Mouse (Mus musculus): ENCODE results near the gene Gm20547. TPM values are rescaled to one million over a fixed set of nuclear protein-coding genes. Genes with fewer than 3 reads are reported as not detected.

Gene Gm20547
- polyA plus RNA-seq, 1 experiment from 2014 or later: 0.06 TPM

DNA sequence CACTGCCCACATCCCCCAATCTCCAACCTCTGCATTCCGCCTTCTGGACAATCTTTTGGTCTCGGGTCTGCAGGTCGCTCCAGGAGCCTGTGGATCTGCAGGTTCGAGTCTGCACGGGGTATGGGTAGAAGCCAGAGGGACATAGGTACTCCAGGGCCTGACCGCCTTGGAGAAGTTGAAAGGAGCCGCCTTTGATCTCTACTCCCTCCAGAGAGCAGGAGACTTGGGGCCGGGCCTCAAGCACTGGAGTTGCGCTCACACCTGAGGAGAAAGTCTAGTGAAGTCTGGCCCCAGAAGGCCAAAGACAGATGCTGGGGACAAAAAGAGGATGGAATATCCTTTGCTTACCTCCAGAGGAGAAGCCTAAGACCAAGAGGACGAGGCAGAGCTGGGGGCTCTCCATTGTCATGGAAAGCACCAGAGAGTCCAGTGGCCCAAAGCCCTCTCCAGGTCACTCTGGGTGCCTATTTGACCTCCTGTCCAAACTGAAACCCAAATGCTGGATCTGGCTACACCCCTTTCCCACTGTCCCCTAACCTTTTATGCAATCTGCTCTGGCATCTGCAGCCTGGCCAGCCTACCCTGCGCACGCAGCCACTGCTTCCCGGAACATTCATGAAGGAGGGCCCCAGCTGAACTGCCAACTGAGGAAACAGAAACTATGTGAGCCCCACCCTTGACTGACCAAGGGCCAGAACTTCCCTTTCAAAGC, 20.0 kb downstream of the Gm20547 start:
- Histone ChIP-seq H3K9me3 (replicated peaks) (no peaks in the 10 kb centered on the region), H3K36me3 (peaks cover 19% of the 10 kb centered on the region), H3K4me3 (no peak overlapping the region), H3K27ac (no peak overlapping the region), H3K4me1 (peaks cover 17% of the 10 kb centered on the region), H3K27me3 (ENCODE audit: low read depth, poor library complexity, severe bottlenecking) (no peaks in the 10 kb centered on the region)
- DNase-seq (ENCODE audit: low spot score): no peak
- 68% methylated on average over 13 of the region's 13 CpGs for WGBS

DNA sequence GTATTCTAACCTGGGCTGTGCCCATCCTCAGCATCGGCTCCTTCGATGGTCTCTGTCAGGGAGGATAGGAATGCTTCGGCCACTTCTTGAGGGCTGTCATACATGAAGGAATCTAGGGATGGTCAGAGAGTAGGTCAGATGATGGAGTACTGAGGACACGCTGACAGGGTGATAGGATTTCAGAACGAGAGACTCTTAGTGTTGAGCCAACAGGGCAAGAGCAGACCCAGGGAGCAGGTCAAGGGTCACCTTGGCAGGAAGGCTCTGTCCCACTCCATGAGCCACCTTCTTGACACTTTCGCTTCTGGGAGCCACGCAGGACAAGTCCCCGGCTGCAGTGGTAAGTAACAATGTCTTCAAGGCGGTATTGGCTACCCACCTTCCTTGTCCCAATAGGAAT, 21.3 kb downstream of the Gm20547 start:
- no peak overlapping the region for H3K27ac ChIP-seq
- DNase-seq (ENCODE audit: low spot score): no peak
- 86% methylated on average over 9 of the region's 9 CpGs for WGBS

DNA sequence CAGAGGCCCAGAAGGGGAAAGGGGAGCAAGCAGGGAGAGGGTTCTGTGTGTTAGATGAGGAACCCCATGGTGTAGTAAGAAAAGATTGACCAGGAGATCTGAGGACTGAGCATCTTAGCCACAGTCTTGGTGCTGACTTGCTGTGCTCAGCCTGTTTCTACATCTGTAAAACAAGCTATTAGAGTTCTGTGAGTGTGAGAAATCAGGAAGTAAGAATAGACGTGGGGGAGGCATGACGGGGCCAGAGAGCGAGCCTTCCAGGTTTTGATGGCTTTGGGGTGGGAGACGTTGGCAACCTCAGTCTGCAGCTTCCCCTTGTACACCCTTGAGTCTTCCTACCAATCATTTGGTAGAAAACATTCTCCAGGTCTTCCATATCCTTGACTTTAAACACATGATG, 23.2 kb downstream of the Gm20547 start:
- no peaks in the 10 kb centered on the region for H3K9me3 ChIP-seq (replicated peaks)
- H3K4me1 ChIP-seq: peaks cover 15% of the 10 kb centered on the region
- no peaks in the 10 kb centered on the region for H3K27me3 ChIP-seq (ENCODE audit: low read depth, poor library complexity, severe bottlenecking)
- peaks cover 50% of the 10 kb centered on the region for H3K36me3 ChIP-seq
- DNase-seq (ENCODE audit: low spot score): no peak
- WGBS: 87% methylated on average over 4 of the region's 4 CpGs
- H3K27ac ChIP-seq: no peak overlapping the region
- H3K4me3 ChIP-seq: no peak overlapping the region

More for the DNA sequence above, 21.3 kb downstream of the Gm20547 start:
- H3K4me1 ChIP-seq: peaks cover 17% of the 10 kb centered on the region
- peaks cover 32% of the 10 kb centered on the region for H3K36me3 ChIP-seq
- no peaks in the 10 kb centered on the region for H3K9me3 ChIP-seq (replicated peaks)
- H3K27me3 ChIP-seq (ENCODE audit: low read depth, poor library complexity, severe bottlenecking): no peaks in the 10 kb centered on the region
- H3K4me3 ChIP-seq: no peak overlapping the region

- 48% methylated on average over 3 of the region's 3 CpGs for whole genome bisulfite sequencing
- DNase-seq (ENCODE audit: low spot score): peak; percentile 54
These were observed 26.0 kb downstream of the Gm20547 start for GRCm38 (mm10) chr17:34855825-34856224.

GRCm38 (mm10) chr17:34854761-34855160, 27.1 kb downstream of the Gm20547 start:
- no peaks in the 10 kb centered on the region for H3K9me3 ChIP-seq (replicated peaks)
- H3K36me3 ChIP-seq: peaks cover 71% of the 10 kb centered on the region

More at GRCm38 (mm10) chr17:34855825-34856224, 26.0 kb downstream of the Gm20547 start:
- Histone ChIP-seq H3K27me3 (ENCODE audit: low read depth, poor library complexity, severe bottlenecking) (no peaks in the 10 kb centered on the region), H3K4me1 (peaks cover 20% of the 10 kb centered on the region), H3K9me3 (replicated peaks) (no peaks in the 10 kb centered on the region), H3K36me3 (peaks cover 71% of the 10 kb centered on the region), H3K4me3 (no peak overlapping the region), H3K27ac (no peak overlapping the region)

DNA sequence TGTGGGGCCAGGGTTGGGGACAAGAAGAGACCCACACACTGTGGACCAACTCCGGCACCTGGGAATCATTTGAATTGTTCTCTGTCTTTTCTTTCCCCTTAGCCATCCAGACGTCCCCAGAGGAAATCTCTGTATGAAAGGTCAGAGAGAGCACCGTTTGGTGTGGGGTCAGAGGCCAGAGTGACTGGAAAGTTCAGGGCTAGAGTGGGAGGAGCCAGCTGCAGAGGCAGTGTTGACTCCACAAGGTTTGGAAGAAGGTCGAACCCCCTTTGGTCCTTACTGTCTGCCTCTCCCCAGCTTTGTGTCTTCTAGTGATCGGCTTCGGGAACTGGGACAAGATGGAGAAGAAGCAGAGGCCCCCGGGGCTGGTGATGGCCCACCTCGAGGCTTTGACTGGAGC, 28.3 kb downstream of the Gm20547 start:
- H3K27ac ChIP-seq: no peak overlapping the region
- DNase-seq (ENCODE audit: low spot score): no peak
- H3K4me1 ChIP-seq: peaks cover 29% of the 10 kb centered on the region
- no peaks in the 10 kb centered on the region for H3K9me3 ChIP-seq (replicated peaks)
- no peaks in the 10 kb centered on the region for H3K27me3 ChIP-seq (ENCODE audit: low read depth, poor library complexity, severe bottlenecking)
- 75% methylated on average over 8 of the region's 8 CpGs for WGBS
- H3K36me3 ChIP-seq: peaks cover 69% of the 10 kb centered on the region
- H3K4me3 ChIP-seq: no peak overlapping the region

More at GRCm38 (mm10) chr17:34854761-34855160, 27.1 kb downstream of the Gm20547 start:
- Histone ChIP-seq H3K27me3 (ENCODE audit: low read depth, poor library complexity, severe bottlenecking) (no peaks in the 10 kb centered on the region), H3K4me3 (no peak overlapping the region), H3K4me1 (peaks cover 24% of the 10 kb centered on the region), H3K27ac (no peak overlapping the region)
- 74% methylated on average over 3 of the region's 3 CpGs for WGBS
- DNase-seq (ENCODE audit: low spot score): no peak

DNA sequence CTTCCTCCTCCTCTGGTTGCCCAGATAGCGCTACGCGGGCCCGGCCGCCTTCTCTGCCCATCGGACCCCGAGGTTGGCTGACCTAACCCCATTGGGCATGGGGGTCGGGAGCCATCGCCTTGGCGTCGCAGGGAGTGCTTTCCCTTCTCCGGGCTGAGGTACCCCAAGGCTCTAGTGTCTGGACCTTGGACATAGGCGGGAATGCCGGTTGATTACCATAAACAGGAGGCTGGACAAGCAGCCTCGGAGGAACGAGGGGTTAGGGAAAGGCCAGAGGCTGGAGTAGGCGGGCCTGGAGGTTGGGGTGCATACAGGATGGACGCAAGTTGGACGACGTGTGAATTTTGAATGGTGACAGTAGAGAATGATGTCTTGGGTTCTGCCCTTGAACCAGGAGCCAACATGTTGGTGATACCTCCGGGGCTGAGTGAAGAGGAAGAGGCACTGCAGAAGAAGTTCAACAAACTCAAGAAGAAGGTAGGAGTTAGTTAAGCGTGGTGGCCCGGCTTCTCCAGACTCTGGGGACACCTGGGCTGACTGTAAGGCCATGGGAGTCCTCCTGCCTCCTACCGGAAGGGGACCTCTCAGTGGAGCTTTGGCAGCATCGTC, 31.2 kb downstream of the Gm20547 start:
- Histone ChIP-seq H3K27ac (peak overlapping the region; percentile 92), H3K4me3 (peak overlapping the region; percentile 99), H3K4me1 (peaks cover 29% of the 10 kb centered on the region), H3K36me3 (peaks cover 66% of the 10 kb centered on the region), H3K9me3 (replicated peaks) (no peaks in the 10 kb centered on the region), H3K27me3 (ENCODE audit: low read depth, poor library complexity, severe bottlenecking) (no peaks in the 10 kb centered on the region)
- WGBS: 2% methylated on average over 25 of the region's 25 CpGs
- no peak for DNase-seq (ENCODE audit: low spot score)

DNA sequence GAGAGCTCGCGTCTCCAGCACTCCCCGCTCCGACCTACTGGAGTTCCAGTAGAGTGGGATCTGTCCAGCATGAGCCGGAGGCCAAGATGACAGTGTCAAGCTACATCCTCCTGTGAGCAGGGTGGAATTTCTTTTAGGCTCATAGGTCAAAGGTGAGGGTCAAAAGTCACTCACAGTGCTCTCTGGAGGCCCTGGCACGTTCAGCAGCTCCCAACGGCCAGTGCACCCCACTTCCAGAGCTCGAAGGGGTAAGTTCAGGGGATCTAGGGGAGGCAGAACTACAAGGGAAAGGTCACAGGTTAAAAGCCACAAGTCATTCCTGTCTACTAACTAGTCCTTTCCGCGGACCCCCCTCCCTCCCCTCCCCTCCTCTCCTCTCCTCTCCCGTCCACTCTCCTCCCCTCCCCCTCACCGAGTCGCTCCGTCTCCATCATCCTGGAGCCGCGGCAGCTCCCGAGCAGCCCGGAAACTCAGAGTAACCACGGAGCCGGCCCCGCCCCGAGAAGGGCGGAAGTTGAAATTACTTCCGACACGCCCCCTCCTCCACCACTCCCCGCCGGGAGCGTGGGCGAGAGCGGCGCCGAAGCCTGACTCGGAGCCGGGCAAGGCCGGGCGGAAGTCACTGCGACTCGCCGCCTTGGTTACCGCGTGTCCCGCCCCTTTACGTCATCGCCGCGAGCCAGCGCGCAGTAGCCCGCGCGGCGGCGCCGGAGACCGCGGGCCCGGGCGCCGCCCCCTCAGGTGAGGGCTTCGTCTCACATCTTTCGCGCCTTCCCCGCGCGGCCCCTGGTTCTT, 31.9 kb downstream of the Gm20547 start, which contains the start of the genes Skiv2l and Nelfe:
Skiv2l (minus strand) TSS at position 489 of the 795 bp plus-strand sequence.
Nelfe (plus strand) TSS at position 670 of the 795 bp plus-strand sequence.
- DNase-seq (ENCODE audit: low spot score): peak; percentile 99
- under 1% methylated on average over 65 of the region's 65 CpGs for WGBS

DNA sequence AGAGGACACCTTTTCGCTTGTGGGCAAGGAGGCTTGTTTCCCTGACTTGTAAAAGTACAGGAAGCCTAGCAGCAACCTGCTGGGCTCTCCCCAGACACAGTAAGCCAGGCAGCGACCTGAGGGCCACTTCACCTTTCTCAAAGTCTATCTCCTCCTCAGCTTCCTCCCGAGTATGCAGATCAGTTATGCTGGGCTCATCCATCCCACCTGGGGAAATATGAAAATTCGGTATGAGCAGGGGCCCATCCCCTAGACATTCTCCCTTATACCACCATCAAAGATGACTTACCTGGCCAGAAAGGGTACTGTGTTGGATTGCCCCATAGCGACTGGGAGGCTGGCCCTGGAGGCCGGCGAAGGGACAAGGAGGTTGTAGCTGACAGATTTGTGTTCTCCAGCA, 34.2 kb downstream of the Gm20547 start:
- no peak overlapping the region for H3K4me3 ChIP-seq
- no peak overlapping the region for H3K27ac ChIP-seq
- no peaks in the 10 kb centered on the region for H3K9me3 ChIP-seq (replicated peaks)
- H3K4me1 ChIP-seq: peaks cover 26% of the 10 kb centered on the region
- H3K27me3 ChIP-seq (ENCODE audit: low read depth, poor library complexity, severe bottlenecking): no peaks in the 10 kb centered on the region
- DNase-seq (ENCODE audit: low spot score): no peak
- H3K36me3 ChIP-seq: peaks cover 66% of the 10 kb centered on the region
- 90% methylated on average over 7 of the region's 7 CpGs for WGBS

More for the DNA sequence above, 31.9 kb downstream of the Gm20547 start, which contains the start of the genes Skiv2l and Nelfe:
- peak within 1 kb of the TSS; percentile 99 for H3K4me3 ChIP-seq
- H3K27ac ChIP-seq: peak within 1 kb of the TSS; percentile 92
- no peaks in the 10 kb centered on the region for H3K9me3 ChIP-seq (replicated peaks)
- no peaks in the 10 kb centered on the region for H3K27me3 ChIP-seq (ENCODE audit: low read depth, poor library complexity, severe bottlenecking)
- H3K4me1 ChIP-seq: peaks cover 29% of the 10 kb centered on the region
- H3K36me3 ChIP-seq: peaks cover 66% of the 10 kb centered on the region

DNA sequence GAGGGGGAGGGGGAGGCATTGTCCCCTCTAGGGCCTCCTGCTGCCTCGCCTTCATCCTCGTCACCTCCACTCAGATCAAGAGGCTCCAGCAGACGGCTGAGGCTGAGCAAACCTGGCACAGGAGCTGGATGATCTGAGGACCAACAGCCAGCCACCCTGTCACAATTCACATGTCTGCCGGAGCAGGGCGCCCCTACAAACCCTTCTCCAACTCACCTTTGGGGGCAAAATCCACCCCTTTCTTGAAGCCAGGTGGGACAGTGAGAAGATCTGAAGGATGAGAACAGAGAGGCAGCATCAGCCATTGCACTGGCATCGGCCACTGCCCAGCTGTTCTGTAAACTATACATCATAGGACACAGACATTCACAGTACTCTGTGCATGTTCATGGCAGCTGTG, 34.6 kb downstream of the Gm20547 start:
- Histone ChIP-seq H3K36me3 (peaks cover 66% of the 10 kb centered on the region), H3K27ac (no peak overlapping the region), H3K4me1 (peaks cover 23% of the 10 kb centered on the region), H3K4me3 (no peak overlapping the region), H3K27me3 (ENCODE audit: low read depth, poor library complexity, severe bottlenecking) (no peaks in the 10 kb centered on the region), H3K9me3 (replicated peaks) (no peaks in the 10 kb centered on the region)
- WGBS: 87% methylated on average over 6 of the region's 6 CpGs
- DNase-seq (ENCODE audit: low spot score): no peak

DNA sequence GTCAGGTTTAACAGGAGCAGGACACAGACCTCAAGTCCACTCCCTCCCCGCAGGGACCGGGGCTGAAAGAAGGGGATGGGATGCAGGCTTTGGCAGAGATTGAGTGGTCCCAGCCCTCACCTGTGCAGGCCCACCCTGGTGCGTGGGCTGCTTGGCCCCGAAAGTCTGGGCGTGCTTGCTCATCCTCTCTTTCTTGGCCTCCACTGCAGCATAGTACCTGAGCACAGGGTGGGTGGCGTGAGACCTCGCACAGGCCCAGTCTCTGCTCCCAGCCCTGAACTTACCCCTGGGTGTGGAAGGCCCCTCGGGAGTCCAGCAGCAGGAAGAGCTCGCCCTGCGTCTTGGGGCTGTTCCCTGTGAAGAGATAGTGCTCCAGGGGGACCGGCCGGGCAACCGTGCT, 37.0 kb downstream of the Gm20547 start:
- no peaks in the 10 kb centered on the region for H3K9me3 ChIP-seq (replicated peaks)
- peaks cover 84% of the 10 kb centered on the region for H3K36me3 ChIP-seq
- peaks cover 6% of the 10 kb centered on the region for H3K4me1 ChIP-seq
- no peak overlapping the region for H3K27ac ChIP-seq
- H3K27me3 ChIP-seq (ENCODE audit: low read depth, poor library complexity, severe bottlenecking): no peaks in the 10 kb centered on the region
- WGBS: 91% methylated on average over 13 of the region's 13 CpGs
- DNase-seq (ENCODE audit: low spot score): no peak
- H3K4me3 ChIP-seq: no peak overlapping the region

- 87% methylated on average over 6 of the region's 6 CpGs for WGBS
- Histone ChIP-seq H3K27ac (no peak overlapping the region), H3K27me3 (ENCODE audit: low read depth, poor library complexity, severe bottlenecking) (no peaks in the 10 kb centered on the region), H3K36me3 (peaks cover 81% of the 10 kb centered on the region), H3K4me3 (no peak overlapping the region), H3K4me1 (peaks cover 23% of the 10 kb centered on the region), H3K9me3 (replicated peaks) (no peaks in the 10 kb centered on the region)
- no peak for DNase-seq (ENCODE audit: low spot score)
These were observed 41.0 kb downstream of the Gm20547 start for GRCm38 (mm10) chr17:34840736-34841307.
